In the genomic region with DNA sequence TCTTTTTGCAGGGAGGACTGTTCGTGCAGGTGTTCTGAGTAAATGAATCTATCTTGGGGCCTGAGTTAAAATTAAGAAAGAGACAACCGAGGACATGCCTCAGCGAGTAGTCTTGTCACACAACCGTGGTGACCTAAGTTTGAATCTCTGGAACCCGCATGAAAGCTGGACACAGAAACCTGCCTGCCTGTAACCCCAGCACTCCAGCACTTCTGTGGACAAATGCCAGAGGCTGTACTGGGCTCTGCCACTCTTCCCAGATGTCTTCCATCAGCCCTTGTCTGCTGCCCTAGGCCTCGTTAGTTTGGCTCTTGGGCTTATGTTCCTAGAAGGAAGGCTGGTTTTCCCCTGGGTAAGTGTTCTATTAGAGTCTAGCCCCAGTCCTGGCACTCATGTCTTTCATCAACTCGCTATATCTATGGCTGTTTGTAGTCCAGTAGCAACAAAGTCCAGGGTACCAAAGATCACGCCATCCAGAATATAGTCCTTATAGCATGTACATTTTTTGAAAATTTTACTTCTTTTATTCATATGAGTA, we compare ENCODE assay signal across 17 mouse cellular contexts.
A peak's percentile ranks its signal among the peaks of the same experiment; 100 is the strongest.
DNase-seq lines count a peak whose midpoint lies in the region; ATAC-seq and TF ChIP-seq lines count a peak whose summit lies in the region.
"Had no signal": no experiment of that assay in that cellular context is flagged by ENCODE, and none has a peak within 500 bp of the region (broad histone marks: within the 10 kb centered on the region; RNA-seq: fewer than 3 reads in every experiment).

No protein-coding gene starts in this region.

- H3K27ac ChIP-seq in forebrain, embryonic 11.5 days (ENCODE audit: low read depth, low read length), result peak overlapping the region; percentile 66
- no peak overlapping the region for H3K27ac ChIP-seq in forebrain, postnatal 0 days (ENCODE audit: low read depth, low read length)
- no peak overlapping the region for H3K27ac ChIP-seq in lung, embryonic 14.5 days (ENCODE audit: low read depth)
- H3K27ac ChIP-seq in intestine, embryonic 15.5 days, result peak overlapping the region; percentile 6; the same call in 1 of the 2 replicates
- H3K27ac ChIP-seq in stomach, embryonic 16.5 days (ENCODE audit: low read length), result peak overlapping the region; percentile 78
- H3K27ac ChIP-seq: heart, embryonic 10.5 days had no signal

- TF ChIP-seq CTCF in forebrain, postnatal 0 days (IDR thresholded peaks at IDR 0.05; ENCODE audit: low read depth), result no peak
- TF ChIP-seq CTCF in lung, embryonic 14.5 days (IDR thresholded peaks at IDR 0.05; ENCODE audit: low read depth), result no peak
- TF ChIP-seq CTCF in lung, adult 2 months (IDR thresholded peaks at IDR 0.05; ENCODE audit: insufficient read depth, low read length), result no peak

- no peak overlapping the region for H3K4me3 ChIP-seq in forebrain, embryonic 11.5 days (ENCODE audit: low read depth, low read length)
- H3K4me3 ChIP-seq in forebrain, postnatal 0 days (ENCODE audit: low read depth, low read length), result no peak overlapping the region
- H3K4me3 ChIP-seq in lung, embryonic 14.5 days (ENCODE audit: low read depth, low read length), result no peak overlapping the region
- no peak overlapping the region for H3K4me3 ChIP-seq in lung, adult 2 months (replicated peaks; ENCODE audit: extremely low read depth, low read depth, low read length)
- no peak overlapping the region for H3K4me3 ChIP-seq in intestine, embryonic 15.5 days (replicated peaks)
- H3K4me3 ChIP-seq in stomach, embryonic 16.5 days (replicated peaks; ENCODE audit: low read length), result no peak overlapping the region
- H3K4me3 ChIP-seq: forebrain, embryonic 12.5 days; heart, embryonic 10.5 days had no signal

- peaks cover 5% of the 10 kb centered on the region; the same call in 1 of the 2 replicates for H3K4me1 ChIP-seq in forebrain, embryonic 11.5 days (replicated peaks; ENCODE audit: control insufficient read depth, insufficient read depth, low read length)
- no peaks in the 10 kb centered on the region for H3K4me1 ChIP-seq in forebrain, postnatal 0 days (ENCODE audit: insufficient read depth)
- peaks cover 4% of the 10 kb centered on the region; the same call in 1 of the 2 replicates for H3K4me1 ChIP-seq in lung, embryonic 14.5 days (ENCODE audit: insufficient read depth)
- no peaks in the 10 kb centered on the region for H3K4me1 ChIP-seq in lung, adult 2 months (ENCODE audit: control insufficient read depth, insufficient read depth, low read length)
- peaks cover 21% of the 10 kb centered on the region for H3K4me1 ChIP-seq in intestine, embryonic 15.5 days (replicated peaks)
- peaks cover 22% of the 10 kb centered on the region for H3K4me1 ChIP-seq in stomach, embryonic 16.5 days (ENCODE audit: control insufficient read depth, insufficient read depth, low read length)
- H3K4me1 ChIP-seq: heart, embryonic 10.5 days had no signal

- H3K4me2 ChIP-seq in forebrain, embryonic 11.5 days (ENCODE audit: low read depth, low read length, severe bottlenecking), result no peak overlapping the region
- H3K4me2 ChIP-seq in forebrain, postnatal 0 days (ENCODE audit: low read depth), result no peak overlapping the region
- no peak overlapping the region for H3K4me2 ChIP-seq in lung, embryonic 14.5 days
- no peak overlapping the region for H3K4me2 ChIP-seq in intestine, embryonic 15.5 days (replicated peaks)
- H3K4me2 ChIP-seq in stomach, embryonic 16.5 days (ENCODE audit: low read depth, low read length), result no peak overlapping the region
- H3K4me2 ChIP-seq: forebrain, embryonic 12.5 days; liver, embryonic 11.5 days had no signal

- DNase-seq in forebrain, embryonic 11.5 days (ENCODE audit: low spot score), result no peak
- no peak for DNase-seq in forebrain, postnatal 0 days
- peak; percentile 32 for DNase-seq in lung, embryonic 14.5 days
- no peak for DNase-seq in lung, adult 2 months
- DNase-seq in testis, postnatal 14 days (ENCODE audit: low spot score), result no peak
- DNase-seq: adrenal gland, postnatal 10 days; cerebellum, adult 9-11 months; gastrocnemius, postnatal 10 days; heart, postnatal 4 days; kidney, postnatal 25 days; right cerebral cortex, postnatal 14 days had no signal

- TF ChIP-seq POLR2A in lung, adult 2 months (IDR thresholded peaks at IDR 0.05; ENCODE audit: borderline replicate concordance, extremely low read depth, low read depth, low read length), result no peak

- ATAC-seq in forebrain, embryonic 11.5 days (replicated peaks; ENCODE audit: low FRiP score), result no peak
- ATAC-seq in forebrain, postnatal 0 days, result no peak
- ATAC-seq in lung, embryonic 14.5 days (ENCODE audit: insufficient read depth), result no peak
- no peak for ATAC-seq in intestine, embryonic 15.5 days
- ATAC-seq in stomach, embryonic 16.5 days (ENCODE audit: insufficient read depth, low FRiP score), result no peak
- ATAC-seq in monocyte, adult 5-6 weeks (replicated peaks; ENCODE audit: insufficient number of reproducible peaks, low FRiP score, low TSS enrichment, poor library complexity, severe bottlenecking), result no peak

- H3K9me3 ChIP-seq in forebrain, embryonic 11.5 days (ENCODE audit: control insufficient read depth, low read length), result no peaks in the 10 kb centered on the region
- no peaks in the 10 kb centered on the region for H3K9me3 ChIP-seq in forebrain, postnatal 0 days (ENCODE audit: low read length)
- H3K9me3 ChIP-seq in lung, embryonic 14.5 days (ENCODE audit: low read depth, low read length), result no peaks in the 10 kb centered on the region
- no peaks in the 10 kb centered on the region for H3K9me3 ChIP-seq in intestine, embryonic 15.5 days
- no peaks in the 10 kb centered on the region for H3K9me3 ChIP-seq in stomach, embryonic 16.5 days (replicated peaks; ENCODE audit: control insufficient read depth, low read length)
- H3K9me3 ChIP-seq: forebrain, embryonic 12.5 days; heart, embryonic 10.5 days had no signal

- 67% methylated on average over 8 of the region's 8 CpGs for WGBS in forebrain, embryonic 11.5 days
- 62% methylated on average over 8 of the region's 8 CpGs for WGBS in forebrain, postnatal 0 days
- WGBS in lung, embryonic 14.5 days, result 65% methylated on average over 8 of the region's 8 CpGs
- 73% methylated on average over 8 of the region's 8 CpGs for WGBS in lung, adult 2 months
- 65% methylated on average over 8 of the region's 8 CpGs for WGBS in intestine, embryonic 15.5 days
- WGBS in stomach, embryonic 16.5 days, result 48% methylated on average over 8 of the region's 8 CpGs

- no peaks in the 10 kb centered on the region for H3K36me3 ChIP-seq in forebrain, embryonic 11.5 days (ENCODE audit: control insufficient read depth, insufficient read depth, low read length)
- no peaks in the 10 kb centered on the region for H3K36me3 ChIP-seq in forebrain, postnatal 0 days (ENCODE audit: insufficient read depth)
- H3K36me3 ChIP-seq in lung, embryonic 14.5 days (ENCODE audit: insufficient read depth), result no peaks in the 10 kb centered on the region
- H3K36me3 ChIP-seq in intestine, embryonic 15.5 days, result no peaks in the 10 kb centered on the region
- no peaks in the 10 kb centered on the region for H3K36me3 ChIP-seq in stomach, embryonic 16.5 days (ENCODE audit: control insufficient read depth, insufficient read depth, low read length)
- H3K36me3 ChIP-seq: forebrain, embryonic 12.5 days; heart, embryonic 10.5 days had no signal

- no peak overlapping the region for H3K9ac ChIP-seq in forebrain, embryonic 11.5 days (ENCODE audit: low read length)
- H3K9ac ChIP-seq in forebrain, postnatal 0 days, result no peak overlapping the region
- H3K9ac ChIP-seq in lung, embryonic 14.5 days, result no peak overlapping the region
- H3K9ac ChIP-seq in intestine, embryonic 15.5 days, result no peak overlapping the region
- H3K9ac ChIP-seq in stomach, embryonic 16.5 days (ENCODE audit: low read length), result no peak overlapping the region
- H3K9ac ChIP-seq: forebrain, embryonic 12.5 days had no signal

- no peaks in the 10 kb centered on the region; the same call in 1 of the 2 replicates for H3K27me3 ChIP-seq in forebrain, embryonic 11.5 days (ENCODE audit: control insufficient read depth, insufficient read depth, low read length)
- H3K27me3 ChIP-seq in forebrain, postnatal 0 days (ENCODE audit: insufficient read depth, low read length), result no peaks in the 10 kb centered on the region
- H3K27me3 ChIP-seq in lung, embryonic 14.5 days (ENCODE audit: insufficient read depth, low read length), result no peaks in the 10 kb centered on the region
- H3K27me3 ChIP-seq in intestine, embryonic 15.5 days (replicated peaks), result no peaks in the 10 kb centered on the region
- no peaks in the 10 kb centered on the region for H3K27me3 ChIP-seq in stomach, embryonic 16.5 days (ENCODE audit: control insufficient read depth, insufficient read depth, low read length)

Comparison
In these comparisons a context has a peak if more than half of its experiments do, and no peak if none do; other contexts are left out.
1. H3K27ac ChIP-seq: peak in forebrain, embryonic 11.5 days (single experiment), intestine, embryonic 15.5 days (single experiment) and stomach, embryonic 16.5 days (single experiment); none in forebrain, postnatal 0 days (single experiment) and lung, embryonic 14.5 days (single experiment).